Mouse (Mus musculus): ENCODE results near the gene Ap4s1.

- TF ChIP-seq TAL1 (IDR thresholded peaks at IDR 0.05; ENCODE audit: low read length) = peak; percentile 93
- peak; percentile 93 for TF ChIP-seq GATA1 (IDR thresholded peaks at IDR 0.05; ENCODE audit: low read length)
Observed at GRCm38 (mm10) chr12:51699623-51700393, 9.0 kb downstream of the Ap4s1 start.

Measured in erythroblast, embryonic 14.5 days (primary cell).